Mouse (Mus musculus): ENCODE results near the gene Fam155a. TPM values are rescaled to one million over a fixed set of nuclear protein-coding genes. Genes with fewer than 3 reads are reported as not detected.

Fam155a gene
- polyA plus RNA-seq, 1 experiment from 2014 or later = 0.15 TPM

GRCm38 (mm10) chr8:9471290-9471689 lies 299.7 kb downstream of the Fam155a start:
- Histone ChIP-seq H3K36me3 (ENCODE audit: control insufficient read depth, insufficient read depth, low read length) (no peaks in the 10 kb centered on the region), H3K9me3 (ENCODE audit: control insufficient read depth, low read length) (no peaks in the 10 kb centered on the region), H3K27ac (ENCODE audit: low read length) (no peak overlapping the region), H3K4me2 (ENCODE audit: low read depth, low read length) (no peak overlapping the region), H3K9ac (ENCODE audit: low read length) (no peak overlapping the region), H3K4me1 (replicated peaks; ENCODE audit: control insufficient read depth, insufficient read depth, low read length) (no peaks in the 10 kb centered on the region), H3K27me3 (ENCODE audit: control insufficient read depth, insufficient read depth, low read depth, low read length) (no peaks in the 10 kb centered on the region), H3K4me3 (ENCODE audit: low read length) (no peak overlapping the region)
- 47% methylated on average over 5 of the region's 5 CpGs for WGBS
- no peak for ATAC-seq (ENCODE audit: low read depth)

GRCm38 (mm10) chr8:9470114-9470513 lies 300.8 kb downstream of the Fam155a start:
- Histone ChIP-seq H3K4me2 (ENCODE audit: low read depth, low read length) (no peak overlapping the region), H3K9me3 (ENCODE audit: control insufficient read depth, low read length) (no peaks in the 10 kb centered on the region), H3K27me3 (ENCODE audit: control insufficient read depth, insufficient read depth, low read depth, low read length) (no peaks in the 10 kb centered on the region), H3K9ac (ENCODE audit: low read length) (no peak overlapping the region), H3K27ac (ENCODE audit: low read length) (no peak overlapping the region), H3K36me3 (ENCODE audit: control insufficient read depth, insufficient read depth, low read length) (no peaks in the 10 kb centered on the region), H3K4me1 (replicated peaks; ENCODE audit: control insufficient read depth, insufficient read depth, low read length) (no peaks in the 10 kb centered on the region), H3K4me3 (ENCODE audit: low read length) (no peak overlapping the region)
- no peak for ATAC-seq (ENCODE audit: low read depth)
- 56% methylated on average over 3 of the region's 3 CpGs for WGBS

- 66% methylated on average over 3 of the region's 4 CpGs for WGBS
- Histone ChIP-seq H3K36me3 (ENCODE audit: control insufficient read depth, insufficient read depth, low read length) (no peaks in the 10 kb centered on the region), H3K4me3 (ENCODE audit: low read length) (no peak overlapping the region), H3K4me2 (ENCODE audit: low read depth, low read length) (no peak overlapping the region), H3K4me1 (replicated peaks; ENCODE audit: control insufficient read depth, insufficient read depth, low read length) (no peaks in the 10 kb centered on the region), H3K27ac (ENCODE audit: low read length) (no peak overlapping the region), H3K27me3 (ENCODE audit: control insufficient read depth, insufficient read depth, low read depth, low read length) (no peaks in the 10 kb centered on the region), H3K9ac (ENCODE audit: low read length) (no peak overlapping the region), H3K9me3 (ENCODE audit: control insufficient read depth, low read length) (no peaks in the 10 kb centered on the region)
- ATAC-seq (ENCODE audit: low read depth) = no peak
These were observed 309.9 kb downstream of the Fam155a start for GRCm38 (mm10) chr8:9461111-9461510.

GRCm38 (mm10) chr8:9460707-9461106 lies 310.3 kb downstream of the Fam155a start:
- 81% methylated on average over 2 of the region's 2 CpGs for WGBS
- no peak overlapping the region for H3K4me2 ChIP-seq (ENCODE audit: low read depth, low read length)
- H3K9me3 ChIP-seq (ENCODE audit: control insufficient read depth, low read length) = no peaks in the 10 kb centered on the region
- no peak overlapping the region for H3K27ac ChIP-seq (ENCODE audit: low read length)
- H3K27me3 ChIP-seq (ENCODE audit: control insufficient read depth, insufficient read depth, low read depth, low read length) = no peaks in the 10 kb centered on the region
- H3K36me3 ChIP-seq (ENCODE audit: control insufficient read depth, insufficient read depth, low read length) = no peaks in the 10 kb centered on the region
- H3K9ac ChIP-seq (ENCODE audit: low read length) = no peak overlapping the region
- no peak for ATAC-seq (ENCODE audit: low read depth)
- H3K4me3 ChIP-seq (ENCODE audit: low read length) = no peak overlapping the region
- no peaks in the 10 kb centered on the region for H3K4me1 ChIP-seq (replicated peaks; ENCODE audit: control insufficient read depth, insufficient read depth, low read length)

GRCm38 (mm10) chr8:9458614-9459013 lies 312.3 kb downstream of the Fam155a start:
- H3K9me3 ChIP-seq (ENCODE audit: control insufficient read depth, low read length) = no peaks in the 10 kb centered on the region
- no peak overlapping the region for H3K9ac ChIP-seq (ENCODE audit: low read length)
- H3K27me3 ChIP-seq (ENCODE audit: control insufficient read depth, insufficient read depth, low read depth, low read length) = no peaks in the 10 kb centered on the region
- H3K4me1 ChIP-seq (replicated peaks; ENCODE audit: control insufficient read depth, insufficient read depth, low read length) = no peaks in the 10 kb centered on the region
- H3K27ac ChIP-seq (ENCODE audit: low read length) = no peak overlapping the region
- no peaks in the 10 kb centered on the region for H3K36me3 ChIP-seq (ENCODE audit: control insufficient read depth, insufficient read depth, low read length)
- WGBS = 38% methylated on average over 11 of the region's 11 CpGs
- ATAC-seq (ENCODE audit: low read depth) = no peak
- H3K4me2 ChIP-seq (ENCODE audit: low read depth, low read length) = no peak overlapping the region
- H3K4me3 ChIP-seq (ENCODE audit: low read length) = no peak overlapping the region

GRCm38 (mm10) chr8:9455138-9455537 lies 315.8 kb downstream of the Fam155a start:
- Histone ChIP-seq H3K4me3 (ENCODE audit: low read length) (no peak overlapping the region), H3K9me3 (ENCODE audit: control insufficient read depth, low read length) (no peaks in the 10 kb centered on the region), H3K27ac (ENCODE audit: low read length) (no peak overlapping the region), H3K27me3 (ENCODE audit: control insufficient read depth, insufficient read depth, low read depth, low read length) (no peaks in the 10 kb centered on the region), H3K36me3 (ENCODE audit: control insufficient read depth, insufficient read depth, low read length) (no peaks in the 10 kb centered on the region), H3K4me2 (ENCODE audit: low read depth, low read length) (no peak overlapping the region), H3K9ac (ENCODE audit: low read length) (no peak overlapping the region), H3K4me1 (replicated peaks; ENCODE audit: control insufficient read depth, insufficient read depth, low read length) (no peaks in the 10 kb centered on the region)
- WGBS = 71% methylated on average over 4 of the region's 4 CpGs
- no peak for ATAC-seq (ENCODE audit: low read depth)

GRCm38 (mm10) chr8:9453742-9454141 lies 317.2 kb downstream of the Fam155a start:
- Histone ChIP-seq H3K9me3 (ENCODE audit: control insufficient read depth, low read length) (no peaks in the 10 kb centered on the region), H3K4me2 (ENCODE audit: low read depth, low read length) (no peak overlapping the region), H3K27me3 (ENCODE audit: control insufficient read depth, insufficient read depth, low read depth, low read length) (no peaks in the 10 kb centered on the region), H3K36me3 (ENCODE audit: control insufficient read depth, insufficient read depth, low read length) (no peaks in the 10 kb centered on the region), H3K9ac (ENCODE audit: low read length) (no peak overlapping the region), H3K27ac (ENCODE audit: low read length) (no peak overlapping the region), H3K4me3 (ENCODE audit: low read length) (no peak overlapping the region), H3K4me1 (replicated peaks; ENCODE audit: control insufficient read depth, insufficient read depth, low read length) (no peaks in the 10 kb centered on the region)
- WGBS = 77% methylated on average over 5 of the region's 5 CpGs
- ATAC-seq (ENCODE audit: low read depth) = no peak

- H3K4me2 ChIP-seq (ENCODE audit: low read depth, low read length) = no peak overlapping the region
These were observed 319.4 kb downstream of the Fam155a start for GRCm38 (mm10) chr8:9451543-9451942.

GRCm38 (mm10) chr8:9448613-9449012 lies 322.3 kb downstream of the Fam155a start:
- ATAC-seq (ENCODE audit: low read depth) = no peak
- H3K4me2 ChIP-seq (ENCODE audit: low read depth, low read length) = no peak overlapping the region
- no peaks in the 10 kb centered on the region for H3K4me1 ChIP-seq (replicated peaks; ENCODE audit: control insufficient read depth, insufficient read depth, low read length)
- no peaks in the 10 kb centered on the region for H3K36me3 ChIP-seq (ENCODE audit: control insufficient read depth, insufficient read depth, low read length)
- H3K9ac ChIP-seq (ENCODE audit: low read length) = no peak overlapping the region
- H3K4me3 ChIP-seq (ENCODE audit: low read length) = no peak overlapping the region
- no peaks in the 10 kb centered on the region for H3K9me3 ChIP-seq (ENCODE audit: control insufficient read depth, low read length)
- H3K27me3 ChIP-seq (ENCODE audit: control insufficient read depth, insufficient read depth, low read depth, low read length) = no peaks in the 10 kb centered on the region
- 32% methylated on average over 7 of the region's 7 CpGs for WGBS
- no peak overlapping the region for H3K27ac ChIP-seq (ENCODE audit: low read length)

More at GRCm38 (mm10) chr8:9451543-9451942, 319.4 kb downstream of the Fam155a start:
- H3K4me3 ChIP-seq (ENCODE audit: low read length) = no peak overlapping the region
- ATAC-seq (ENCODE audit: low read depth) = no peak
- no peaks in the 10 kb centered on the region for H3K27me3 ChIP-seq (ENCODE audit: control insufficient read depth, insufficient read depth, low read depth, low read length)
- no peaks in the 10 kb centered on the region for H3K36me3 ChIP-seq (ENCODE audit: control insufficient read depth, insufficient read depth, low read length)
- H3K4me1 ChIP-seq (replicated peaks; ENCODE audit: control insufficient read depth, insufficient read depth, low read length) = no peaks in the 10 kb centered on the region
- no peaks in the 10 kb centered on the region for H3K9me3 ChIP-seq (ENCODE audit: control insufficient read depth, low read length)
- WGBS = 61% methylated on average over 4 of the region's 4 CpGs
- no peak overlapping the region for H3K27ac ChIP-seq (ENCODE audit: low read length)
- no peak overlapping the region for H3K9ac ChIP-seq (ENCODE audit: low read length)

- no peak for ATAC-seq (ENCODE audit: low read depth)
- Histone ChIP-seq H3K4me2 (ENCODE audit: low read depth, low read length) (no peak overlapping the region), H3K4me1 (replicated peaks; ENCODE audit: control insufficient read depth, insufficient read depth, low read length) (no peaks in the 10 kb centered on the region), H3K27ac (ENCODE audit: low read length) (no peak overlapping the region), H3K9me3 (ENCODE audit: control insufficient read depth, low read length) (no peaks in the 10 kb centered on the region), H3K36me3 (ENCODE audit: control insufficient read depth, insufficient read depth, low read length) (no peaks in the 10 kb centered on the region), H3K9ac (ENCODE audit: low read length) (no peak overlapping the region), H3K4me3 (ENCODE audit: low read length) (no peak overlapping the region), H3K27me3 (ENCODE audit: control insufficient read depth, insufficient read depth, low read depth, low read length) (no peaks in the 10 kb centered on the region)
- 77% methylated on average over 4 of the region's 4 CpGs for WGBS
These were observed 333.1 kb downstream of the Fam155a start for GRCm38 (mm10) chr8:9437822-9438221.

Data from lung, embryonic 16.5 days (tissue).